Mouse (Mus musculus): ENCODE data around the gene Hoxc9.

The Hoxc9 gene

GRCm38 (mm10) chr15:103024131-103024530 is 47.9 kb downstream of the Hoxc9 start:
- DNase-seq (ENCODE audit: low spot score) = no peak

- no peak for DNase-seq (ENCODE audit: low spot score)
Measured at GRCm38 (mm10) chr15:103027266-103028235, 51.3 kb downstream of the Hoxc9 start.

- no peak for DNase-seq (ENCODE audit: low spot score)
Measured at GRCm38 (mm10) chr15:103028916-103029512, 52.8 kb downstream of the Hoxc9 start.

- DNase-seq (ENCODE audit: low spot score) = no peak
Measured at GRCm38 (mm10) chr15:103030142-103030541, 53.9 kb downstream of the Hoxc9 start.

- no peak for DNase-seq (ENCODE audit: low spot score)
Measured at GRCm38 (mm10) chr15:103032167-103032566, 55.9 kb downstream of the Hoxc9 start.

GRCm38 (mm10) chr15:103032646-103033575 is 56.7 kb downstream of the Hoxc9 start:
- DNase-seq (ENCODE audit: low spot score) = no peak

- no peak for DNase-seq (ENCODE audit: low spot score)
Measured at GRCm38 (mm10) chr15:103034043-103034806, 58.0 kb downstream of the Hoxc9 start.
